Mouse (Mus musculus): ENCODE measurements at regions not wholly inside any gene's neighbourhood (a gene's known extent, or its start where the extent isn't known, plus 50 kb on each side); places are given as distances from the start of the nearest gene placed in this dataset.

- TF ChIP-seq POLR2A (IDR thresholded peaks at IDR 0.05; ENCODE audit: control insufficient read depth, extremely low read depth, insufficient read depth, low read length, poor library complexity) (no peak), CTCF (IDR thresholded peaks at IDR 0.05; ENCODE audit: borderline replicate concordance, control insufficient read depth, extremely low read depth, insufficient read depth, low read length, poor library complexity) (no peak)
Measured at GRCm38 (mm10) chr9:115703791-115704190, 205.5 kb upstream of the Gadl1 start.
